24 mouse cellular contexts compared by ENCODE assay signal in the genomic region with DNA sequence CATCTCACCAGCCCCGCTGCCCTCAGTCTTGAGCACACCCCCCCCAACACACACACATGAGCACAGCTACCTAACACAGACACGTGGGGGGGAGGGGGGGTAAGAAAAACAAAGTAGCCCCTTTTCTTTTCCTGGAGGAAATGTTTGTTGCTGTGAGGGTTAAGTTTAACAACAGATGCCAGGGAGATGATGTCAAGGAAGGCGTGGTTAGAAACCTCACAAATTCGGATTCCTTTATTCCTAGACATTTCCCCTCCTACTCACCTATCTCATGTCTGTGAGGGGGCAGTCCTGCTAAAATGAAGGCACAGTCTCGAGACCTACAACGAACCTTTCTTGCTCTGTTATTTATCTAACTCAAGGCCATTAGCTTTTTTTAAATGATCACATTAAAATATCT. TPM values are rescaled to one million over a fixed set of nuclear protein-coding genes. Genes with fewer than 3 reads are reported as not detected.
DNase-seq lines count a peak whose midpoint lies in the region; ATAC-seq lines count a peak whose summit lies in the region.
"Had no signal": no experiment of that assay in that cellular context is flagged by ENCODE, and none has a peak within 500 bp of the region (broad histone marks: within the 10 kb centered on the region; RNA-seq: fewer than 3 reads in every experiment).

No protein-coding gene starts in this region.

- no peak for DNase-seq in heart, postnatal 25 days (ENCODE audit: low spot score)
- no peak for DNase-seq in limb, embryonic 10.5 days (ENCODE audit: low spot score)
- peak; percentile 53 for DNase-seq in ES-CJ7 (ENCODE audit: low read depth, low spot score)
- no peak for DNase-seq in retina, embryonic 14.5 days (ENCODE audit: low spot score)
- DNase-seq in right cerebral cortex, postnatal 25 days = no peak
- DNase-seq: adrenal gland, adult 2 months; cerebellum, adult 11-12 months; cerebellum, postnatal 36 days; kidney, postnatal 25 days; layer of hippocampus, adult 9-11 months; spleen, adult 18-20 months had no signal

- H3K4me3 ChIP-seq in heart, embryonic 15.5 days = no peak overlapping the region
- H3K4me3 ChIP-seq in limb, embryonic 12.5 days (replicated peaks) = no peak overlapping the region
- H3K4me3 ChIP-seq in limb, embryonic 10.5 days = no peak overlapping the region
- no peak overlapping the region for H3K4me3 ChIP-seq in limb, embryonic 13.5 days
- H3K4me3 ChIP-seq: forebrain, embryonic 15.5 days; midbrain, embryonic 15.5 days had no signal

- peak overlapping the region; percentile 47; the same call in 1 of the 2 replicates for H3K27ac ChIP-seq in heart, embryonic 15.5 days
- peak overlapping the region; percentile 36 for H3K27ac ChIP-seq in limb, embryonic 12.5 days
- H3K27ac ChIP-seq in limb, embryonic 10.5 days = no peak overlapping the region
- H3K27ac ChIP-seq in limb, embryonic 13.5 days = peak overlapping the region; percentile 29; the same call in 1 of the 2 replicates
- H3K27ac ChIP-seq: forebrain, embryonic 15.5 days; midbrain, embryonic 15.5 days had no signal

- peaks cover 14% of the 10 kb centered on the region; the same call in 1 of the 2 replicates for H3K4me1 ChIP-seq in heart, embryonic 15.5 days (replicated peaks)
- H3K4me1 ChIP-seq in limb, embryonic 12.5 days (replicated peaks) = 0 out of 2 replicates have a peak, but pooled peaks cover 10% of the 10 kb centered on the region
- no peaks in the 10 kb centered on the region for H3K4me1 ChIP-seq in limb, embryonic 10.5 days
- peaks cover 11% of the 10 kb centered on the region; the same call in 1 of the 2 replicates for H3K4me1 ChIP-seq in limb, embryonic 13.5 days
- H3K4me1 ChIP-seq: forebrain, embryonic 15.5 days; midbrain, embryonic 15.5 days had no signal

- H3K4me2 ChIP-seq in heart, embryonic 15.5 days = no peak overlapping the region
- H3K4me2 ChIP-seq in limb, embryonic 12.5 days = no peak overlapping the region
- no peak overlapping the region for H3K4me2 ChIP-seq in limb, embryonic 13.5 days (replicated peaks)
- H3K4me2 ChIP-seq: forebrain, embryonic 15.5 days; midbrain, embryonic 15.5 days had no signal

- H3K9me3 ChIP-seq in heart, embryonic 15.5 days (replicated peaks) = no peaks in the 10 kb centered on the region
- no peaks in the 10 kb centered on the region for H3K9me3 ChIP-seq in limb, embryonic 12.5 days
- H3K9me3 ChIP-seq in limb, embryonic 10.5 days (replicated peaks) = no peaks in the 10 kb centered on the region
- H3K9me3 ChIP-seq in limb, embryonic 13.5 days = peaks cover 4% of the 10 kb centered on the region; the same call in 1 of the 2 replicates
- H3K9me3 ChIP-seq: forebrain, embryonic 15.5 days; midbrain, embryonic 15.5 days had no signal

- no peak for ATAC-seq in heart, embryonic 15.5 days (replicated peaks; ENCODE audit: insufficient number of reproducible peaks, insufficient read depth, low FRiP score, low read depth)
- ATAC-seq in limb, embryonic 12.5 days (ENCODE audit: insufficient number of reproducible peaks, insufficient read depth, low FRiP score, low TSS enrichment, low read depth) = no peak
- ATAC-seq in limb, embryonic 13.5 days (ENCODE audit: low FRiP score, low read depth) = no peak
- ATAC-seq: forebrain, embryonic 15.5 days; midbrain, embryonic 15.5 days had no signal

- no peaks in the 10 kb centered on the region for H3K27me3 ChIP-seq in heart, embryonic 15.5 days
- H3K27me3 ChIP-seq in limb, embryonic 12.5 days = no peaks in the 10 kb centered on the region
- no peaks in the 10 kb centered on the region for H3K27me3 ChIP-seq in limb, embryonic 10.5 days (ENCODE audit: low read depth, poor library complexity, severe bottlenecking)
- no peaks in the 10 kb centered on the region for H3K27me3 ChIP-seq in limb, embryonic 13.5 days
- H3K27me3 ChIP-seq: forebrain, embryonic 15.5 days; midbrain, embryonic 15.5 days had no signal

- 0 out of 2 replicates have a peak overlapping the region, but pooled peaks have one; percentile 2 for H3K9ac ChIP-seq in heart, embryonic 15.5 days
- no peak overlapping the region; the same call in 1 of the 2 replicates for H3K9ac ChIP-seq in limb, embryonic 12.5 days (replicated peaks)
- H3K9ac ChIP-seq in limb, embryonic 13.5 days = no peak overlapping the region
- H3K9ac ChIP-seq: forebrain, embryonic 15.5 days; midbrain, embryonic 15.5 days had no signal

- WGBS in heart, embryonic 15.5 days = 31% methylated on average over 6 of the region's 6 CpGs
- WGBS in limb, embryonic 12.5 days = 49% methylated on average over 6 of the region's 6 CpGs
- 62% methylated on average over 6 of the region's 6 CpGs for WGBS in limb, embryonic 10.5 days
- 37% methylated on average over 6 of the region's 6 CpGs for WGBS in limb, embryonic 13.5 days

- intact Hi-C loops in heart, postnatal 25 days (cut with DNase I) = no loop called here

- peaks cover 12% of the 10 kb centered on the region; the same call in 1 of the 2 replicates for H3K36me3 ChIP-seq in heart, embryonic 15.5 days
- peaks cover 14% of the 10 kb centered on the region; the same call in 1 of the 2 replicates for H3K36me3 ChIP-seq in limb, embryonic 12.5 days
- peaks cover 30% of the 10 kb centered on the region for H3K36me3 ChIP-seq in limb, embryonic 10.5 days
- peaks cover 6% of the 10 kb centered on the region; the same call in 1 of the 2 replicates for H3K36me3 ChIP-seq in limb, embryonic 13.5 days
- H3K36me3 ChIP-seq: forebrain, embryonic 15.5 days; midbrain, embryonic 15.5 days had no signal

RNA-seq across cellular contexts. Expression of gene Rbms2, which starts 13.0 kb away (rescaled TPM):
- 33.8 and 38.2 TPM in 2 replicates for polyA plus RNA-seq in heart, embryonic 15.5 days (2015; fragmentation: Nextera tagmentation; extraction: Ambion mirVana)
- total RNA-seq in heart, postnatal 25 days (2021) = 10 to 100 TPM; 82.2 to 88.4 TPM
- 33.0 and 33.5 TPM in 2 replicates for polyA plus RNA-seq in limb, embryonic 12.5 days (2016; fragmentation: Nextera tagmentation; extraction: Ambion mirVana)
- 26.4 and 32.5 TPM in 2 replicates for polyA plus RNA-seq in limb, embryonic 10.5 days (2016; fragmentation: Nextera tagmentation; extraction: Ambion mirVana)
- polyA plus RNA-seq in limb, embryonic 13.5 days (2015; fragmentation: Nextera tagmentation; extraction: Ambion mirVana) = 39.0 and 40.6 TPM in 2 replicates

RNA-seq across cellular contexts. Expression of gene Gls2, which starts 27.2 kb away (rescaled TPM):
- polyA plus RNA-seq in heart, embryonic 15.5 days (2015; fragmentation: Nextera tagmentation; extraction: Ambion mirVana) = 0.58 and 0.66 TPM in 2 replicates
- 1 to 10 TPM in 1 of 2 experiments, under 1 TPM in 1; 0.94 to 1.1 TPM for total RNA-seq in heart, postnatal 25 days (2021)
- polyA plus RNA-seq in limb, embryonic 12.5 days (2016; fragmentation: Nextera tagmentation; extraction: Ambion mirVana) = 1.5 and 2.3 TPM in 2 replicates
- 1.7 and 1.9 TPM in 2 replicates for polyA plus RNA-seq in limb, embryonic 10.5 days (2016; fragmentation: Nextera tagmentation; extraction: Ambion mirVana)
- polyA plus RNA-seq in limb, embryonic 13.5 days (2015; fragmentation: Nextera tagmentation; extraction: Ambion mirVana) = 1.8 and 2.5 TPM in 2 replicates

RNA-seq across cellular contexts. Expression of gene Spryd4, which starts 44.5 kb away (rescaled TPM):
- polyA plus RNA-seq in heart, embryonic 15.5 days (2015; fragmentation: Nextera tagmentation; extraction: Ambion mirVana) = 37.9 and 38.6 TPM in 2 replicates
- 10 to 100 TPM; 42.8 to 45.5 TPM for total RNA-seq in heart, postnatal 25 days (2021)
- 31.0 and 32.4 TPM in 2 replicates for polyA plus RNA-seq in limb, embryonic 12.5 days (2016; fragmentation: Nextera tagmentation; extraction: Ambion mirVana)
- polyA plus RNA-seq in limb, embryonic 10.5 days (2016; fragmentation: Nextera tagmentation; extraction: Ambion mirVana) = 33.3 and 34.4 TPM in 2 replicates
- polyA plus RNA-seq in limb, embryonic 13.5 days (2015; fragmentation: Nextera tagmentation; extraction: Ambion mirVana) = 34.5 and 35.2 TPM in 2 replicates

RNA-seq across cellular contexts. Expression of gene Mip, which starts 58.5 kb away (rescaled TPM):
- 0.08 TPM in 1 of 2 replicates, not detected in the other for polyA plus RNA-seq in heart, embryonic 15.5 days (2015; fragmentation: Nextera tagmentation; extraction: Ambion mirVana)
- total RNA-seq in heart, postnatal 25 days (2021) = not detected
- 0.38 and 0.44 TPM in 2 replicates for polyA plus RNA-seq in limb, embryonic 12.5 days (2016; fragmentation: Nextera tagmentation; extraction: Ambion mirVana)
- 0.08 and 0.33 TPM in 2 replicates for polyA plus RNA-seq in limb, embryonic 10.5 days (2016; fragmentation: Nextera tagmentation; extraction: Ambion mirVana)
- 0.45 and 0.57 TPM in 2 replicates for polyA plus RNA-seq in limb, embryonic 13.5 days (2015; fragmentation: Nextera tagmentation; extraction: Ambion mirVana)
- total RNA-seq: adrenal gland, adult 2 months; gastrocnemius, adult 8-10 months; heart, adult 8-10 months; left cerebral cortex, adult 8-10 months; megakaryocyte, adult 5-6 weeks; MEL had no signal
- polyA plus RNA-seq: adrenal gland, adult 2 months; hindbrain, embryonic 11.5 days; stomach, embryonic 14.5 days; thymus, postnatal 0 days had no signal
